Mouse (Mus musculus): ENCODE measurements around the gene Asb2.

DNA sequence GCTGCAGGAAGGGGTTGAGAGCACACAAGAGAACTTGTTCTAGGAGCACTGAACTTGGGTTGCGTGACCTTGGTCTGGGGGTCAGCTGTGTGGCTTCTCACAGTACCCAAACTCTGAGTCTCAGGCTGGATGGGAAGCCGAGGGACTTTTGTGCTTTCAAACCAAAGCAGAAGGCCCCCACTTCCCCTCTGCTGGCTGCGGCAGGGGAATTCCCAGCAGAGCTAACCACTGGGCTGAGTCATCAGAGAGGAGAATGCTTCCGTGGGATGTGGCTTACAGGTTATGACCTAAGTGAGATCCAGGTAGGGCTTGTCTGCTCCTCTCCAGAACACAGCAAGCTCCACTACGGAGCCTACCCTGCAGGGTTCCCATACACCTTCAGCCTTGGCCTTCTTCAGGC, 14.6 kb downstream of the Asb2 start:
- TF ChIP-seq POLR2A (IDR thresholded peaks at IDR 0.05; ENCODE audit: borderline replicate concordance, extremely low read depth, insufficient read depth, insufficient read length, poor library complexity, severe bottlenecking): no peak
- TF ChIP-seq CTCF (IDR thresholded peaks at IDR 0.05; ENCODE audit: borderline replicate concordance, extremely low read depth, insufficient read depth, insufficient read length): no peak
